Mouse (Mus musculus) erythroblast, embryonic 14.5 days (primary cell): ENCODE data around the gene Mettl11b.

Source experiments
- GATA1 ChIP-seq: IDR thresholded peaks from 2 replicates; pipeline ENCODE4 v1.6.1; 2012; ENCODE audit warnings: low read length, inconsistent platforms, mixed read lengths
- TAL1 ChIP-seq: IDR thresholded peaks from 3 replicates; pipeline ENCODE4 v1.6.1; 2012; ENCODE audit warnings: low read length, inconsistent platforms, mixed read lengths

- TF ChIP-seq TAL1 (no peak), GATA1 (no peak)
These were observed 1.1 kb downstream of the Mettl11b start for GRCm38 (mm10) chr1:163723913-163724312.
